Mouse (Mus musculus) stomach, embryonic 14.5 days (tissue): ENCODE measurements at regions not wholly inside any gene's neighbourhood (a gene's known extent, or its start where the extent isn't known, plus 50 kb on each side); places are given as distances from the start of the nearest gene placed in this dataset.

Experiments
- ATAC-seq: fragments of 200-750 bp; cut with Nextera tagmentation; 2 replicates; pipeline ENCODE4 v1.8.0; 2017; ENCODE audit warnings: low read depth, moderate TSS enrichment; ENCODE audit not compliant: insufficient number of reproducible peaks, insufficient read depth, low FRiP score
- H3K27ac ChIP-seq: fragments of 300-500 bp; sonication (generic); 2 replicates; pipeline ENCODE4 v1.5.1; 2014; ENCODE audit warnings: mild to moderate bottlenecking, low read length, moderate library complexity, mixed read lengths
- H3K27me3 ChIP-seq: fragments of 300-500 bp; sonication (generic); 2 replicates; pipeline ENCODE4 v1.6.1; 2014; ENCODE audit warnings: low read length, control low read depth, mixed read lengths; ENCODE audit not compliant: control insufficient read depth, insufficient read depth
- H3K36me3 ChIP-seq: fragments of 300-500 bp; sonication (generic); 2 replicates; pipeline ENCODE4 v1.6.1; 2014; ENCODE audit warnings: mild to moderate bottlenecking, control low read depth, low read length, moderate library complexity, mixed read lengths; ENCODE audit not compliant: control insufficient read depth, insufficient read depth
- H3K4me1 ChIP-seq: fragments of 300-500 bp; sonication (generic); 2 replicates; pipeline ENCODE4 v1.6.1; 2014; ENCODE audit warnings: low read length, control low read depth, mixed read lengths; ENCODE audit not compliant: control insufficient read depth, insufficient read depth
- H3K4me2 ChIP-seq: fragments of 300-500 bp; sonication (generic); replicated peaks from 2 replicates; pipeline ENCODE4 v1.6.1; 2014; ENCODE audit warnings: low read depth, low read length, control low read depth
- H3K4me3 ChIP-seq: fragments of 300-500 bp; sonication (generic); 2 replicates; pipeline ENCODE4 v1.5.1; 2014; ENCODE audit warnings: low read depth, low read length, control low read depth
- H3K9ac ChIP-seq: fragments of 300-500 bp; sonication (generic); replicated peaks from 2 replicates; pipeline ENCODE4 v1.6.1; 2014; ENCODE audit warnings: low read depth, mild to moderate bottlenecking, control low read depth, low read length, moderate library complexity, mixed read lengths
- H3K9me3 ChIP-seq: fragments of 300-500 bp; sonication (generic); 2 replicates; pipeline ENCODE4 v1.6.1; 2016; ENCODE audit warnings: low read depth, low read length, control low read depth; ENCODE audit not compliant: control insufficient read depth
- WGBS: fragments of 180-500 bp; shearing (Covaris S2); extraction: QIAGEN DNeasy Blood & Tissue Kit; methylation state at CpG from one replicate; pipeline ENCODE4 v1.1.7; 2014; 5-methylcytosine and 5-hydroxymethylcytosine counted together

DNA sequence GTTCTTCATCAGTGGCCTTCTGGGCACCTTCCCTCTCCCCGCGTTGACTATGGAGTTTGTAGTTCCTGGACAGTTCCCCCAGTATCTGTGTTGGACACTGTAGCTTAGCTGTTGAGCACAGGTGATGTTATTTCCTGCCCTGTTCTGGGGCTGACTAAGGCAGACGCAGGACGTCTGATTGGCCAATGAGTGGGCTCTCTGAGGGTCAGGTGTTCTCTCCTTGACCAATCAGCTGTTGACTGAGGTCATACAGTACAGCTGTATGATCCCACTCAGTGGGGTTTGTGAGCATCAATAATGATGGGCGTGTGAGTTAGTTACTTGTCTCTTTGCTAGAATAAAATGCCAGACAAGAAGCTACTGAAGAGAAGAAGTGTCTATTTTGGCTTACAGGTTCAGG, 91.6 kb upstream of the Zc3h12a start:
- no peak for ATAC-seq
- H3K4me2 ChIP-seq: no peak overlapping the region
- H3K27me3 ChIP-seq: no peaks in the 10 kb centered on the region
- H3K4me1 ChIP-seq: no peaks in the 10 kb centered on the region
- peaks cover 3% of the 10 kb centered on the region; the same call in 1 of the 2 replicates for H3K9me3 ChIP-seq
- no peak overlapping the region for H3K4me3 ChIP-seq
- no peak overlapping the region for H3K27ac ChIP-seq
- WGBS: 80% methylated on average over 5 of the region's 5 CpGs
- H3K36me3 ChIP-seq: no peaks in the 10 kb centered on the region
- H3K9ac ChIP-seq: no peak overlapping the region

DNA sequence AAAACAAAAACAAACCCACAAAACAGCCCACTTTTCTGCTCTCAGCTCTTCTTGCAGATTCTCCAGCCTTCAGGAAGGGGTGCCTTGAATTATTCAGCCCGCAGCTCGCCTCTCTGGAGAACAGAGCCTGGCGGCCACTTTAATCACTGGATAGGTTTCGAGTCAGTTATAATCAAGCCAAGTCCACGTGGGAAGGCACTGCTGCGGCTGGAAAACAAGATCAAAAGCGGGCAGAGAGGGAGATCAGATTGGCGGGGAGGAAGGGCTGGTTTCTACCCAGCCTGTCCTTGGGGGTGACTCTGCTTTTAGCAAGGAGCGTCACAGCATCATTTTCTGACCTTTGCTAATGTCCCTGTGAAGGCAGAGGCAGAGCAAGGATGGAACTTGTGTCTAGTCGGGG, 86.7 kb upstream of the Zc3h12a start:
- Histone ChIP-seq H3K9me3 (peaks cover 3% of the 10 kb centered on the region; the same call in 1 of the 2 replicates), H3K4me3 (no peak overlapping the region), H3K9ac (no peak overlapping the region), H3K27me3 (no peaks in the 10 kb centered on the region), H3K27ac (no peak overlapping the region), H3K4me1 (no peaks in the 10 kb centered on the region), H3K36me3 (no peaks in the 10 kb centered on the region), H3K4me2 (no peak overlapping the region)
- ATAC-seq: no peak
- 65% methylated on average over 10 of the region's 10 CpGs for WGBS

DNA sequence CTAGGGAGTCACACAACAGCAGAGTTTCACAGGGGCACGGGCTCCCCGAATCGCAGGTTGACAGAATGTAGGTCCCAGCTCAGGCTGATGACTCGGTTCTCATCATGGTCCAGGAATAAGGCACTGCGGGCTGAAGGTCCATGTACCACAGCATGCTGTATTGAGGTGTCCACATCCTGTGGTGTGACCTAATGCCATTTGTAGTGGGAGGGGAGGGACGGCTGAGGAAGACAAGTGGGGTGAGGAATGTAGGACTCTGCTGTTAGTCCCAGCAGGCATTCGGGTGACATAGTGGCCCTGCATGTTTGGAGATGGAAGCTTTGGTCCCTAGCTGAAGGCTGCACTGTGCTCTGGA, 84.5 kb upstream of the Zc3h12a start:
- H3K36me3 ChIP-seq: no peaks in the 10 kb centered on the region
- H3K9ac ChIP-seq: no peak overlapping the region
- H3K9me3 ChIP-seq: peaks cover 3% of the 10 kb centered on the region; the same call in 1 of the 2 replicates
- no peak for ATAC-seq
- H3K4me2 ChIP-seq: no peak overlapping the region
- no peaks in the 10 kb centered on the region for H3K4me1 ChIP-seq
- no peak overlapping the region for H3K27ac ChIP-seq
- H3K27me3 ChIP-seq: no peaks in the 10 kb centered on the region
- H3K4me3 ChIP-seq: no peak overlapping the region
- WGBS: 23% methylated on average over 7 of the region's 7 CpGs

- H3K4me3 ChIP-seq: no peak overlapping the region
- no peaks in the 10 kb centered on the region for H3K36me3 ChIP-seq
- 31% methylated on average over 4 of the region's 4 CpGs for WGBS
- no peak overlapping the region for H3K9ac ChIP-seq
- no peak for ATAC-seq
- H3K27ac ChIP-seq: no peak overlapping the region
- no peaks in the 10 kb centered on the region for H3K4me1 ChIP-seq
- H3K27me3 ChIP-seq: no peaks in the 10 kb centered on the region
- peaks cover 3% of the 10 kb centered on the region; the same call in 1 of the 2 replicates for H3K9me3 ChIP-seq
- H3K4me2 ChIP-seq: no peak overlapping the region
Measured at GRCm38 (mm10) chr4:125211459-125212175, 84.0 kb upstream of the Zc3h12a start.

- H3K36me3 ChIP-seq: no peaks in the 10 kb centered on the region
- H3K4me3 ChIP-seq: no peak overlapping the region
- no peak for ATAC-seq
- no peak overlapping the region for H3K9ac ChIP-seq
- peaks cover under 1% of the 10 kb centered on the region; the same call in 1 of the 2 replicates for H3K9me3 ChIP-seq
- H3K4me1 ChIP-seq: no peaks in the 10 kb centered on the region
- H3K27me3 ChIP-seq: no peaks in the 10 kb centered on the region
- WGBS: 76% methylated on average over 6 of the region's 6 CpGs
- H3K4me2 ChIP-seq: no peak overlapping the region
- no peak overlapping the region for H3K27ac ChIP-seq
Measured at GRCm38 (mm10) chr4:125210719-125211118, 83.1 kb upstream of the Zc3h12a start.

GRCm38 (mm10) chr4:125208136-125208915, 80.7 kb upstream of the Zc3h12a start:
- Histone ChIP-seq H3K4me3 (no peak overlapping the region), H3K4me2 (no peak overlapping the region), H3K9me3 (no peaks in the 10 kb centered on the region), H3K27me3 (no peaks in the 10 kb centered on the region), H3K36me3 (no peaks in the 10 kb centered on the region), H3K4me1 (no peaks in the 10 kb centered on the region), H3K9ac (no peak overlapping the region), H3K27ac (no peak overlapping the region)
- WGBS: 41% methylated on average over 17 of the region's 17 CpGs
- no peak for ATAC-seq

GRCm38 (mm10) chr4:125203521-125203920, 75.9 kb upstream of the Zc3h12a start:
- Histone ChIP-seq H3K4me1 (no peaks in the 10 kb centered on the region), H3K27me3 (no peaks in the 10 kb centered on the region), H3K36me3 (no peaks in the 10 kb centered on the region), H3K9me3 (no peaks in the 10 kb centered on the region), H3K4me2 (no peak overlapping the region), H3K9ac (no peak overlapping the region), H3K27ac (no peak overlapping the region), H3K4me3 (no peak overlapping the region)
- no peak for ATAC-seq
- 72% methylated on average over 8 of the region's 8 CpGs for WGBS

DNA sequence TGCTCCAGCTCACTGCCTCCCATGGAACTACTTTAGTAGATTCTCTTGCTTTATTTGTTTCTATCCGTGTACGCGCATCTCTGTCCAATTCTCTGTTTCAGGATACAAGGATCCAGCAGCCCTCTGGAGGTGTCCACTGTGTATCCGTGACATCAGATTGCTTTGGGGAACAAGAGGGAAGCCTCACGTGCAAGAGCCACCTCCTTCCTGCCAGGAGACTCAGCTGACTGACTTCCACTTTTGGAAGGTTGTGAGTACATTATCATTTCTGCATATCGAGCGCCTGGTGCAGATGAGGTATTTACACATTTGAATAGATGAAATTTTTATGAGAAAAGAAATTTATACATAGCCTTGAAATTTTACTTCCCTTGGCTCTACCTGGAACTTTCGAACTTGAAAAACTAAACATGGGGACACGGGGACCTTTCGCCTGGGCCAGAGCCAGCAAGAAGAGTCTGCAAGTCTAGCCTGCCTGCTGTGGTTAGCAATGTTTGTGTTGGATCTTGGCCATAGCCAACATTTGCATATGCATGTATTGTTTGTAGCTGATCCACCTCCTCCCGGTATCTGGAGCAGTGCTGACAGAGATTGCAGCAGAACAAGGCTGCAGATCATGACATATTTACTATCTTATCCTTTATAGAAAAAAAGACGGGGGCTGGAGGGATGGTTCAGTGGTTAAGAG, 74.1 kb upstream of the Zc3h12a start:
- 79% methylated on average over 12 of the region's 12 CpGs for WGBS
- H3K4me2 ChIP-seq: no peak overlapping the region
- H3K27ac ChIP-seq: no peak overlapping the region
- no peaks in the 10 kb centered on the region for H3K36me3 ChIP-seq
- H3K4me1 ChIP-seq: no peaks in the 10 kb centered on the region
- H3K9ac ChIP-seq: no peak overlapping the region
- no peaks in the 10 kb centered on the region for H3K9me3 ChIP-seq
- no peak overlapping the region for H3K4me3 ChIP-seq
- no peaks in the 10 kb centered on the region for H3K27me3 ChIP-seq
- no peak for ATAC-seq
